Mouse (Mus musculus): ENCODE data around the gene Mn1.

GRCm38 (mm10) chr5:111418202-111419120, 1.3 kb downstream of the Mn1 start:
- no peak for TF ChIP-seq MYOD1 (IDR thresholded peaks at IDR 0.05; ENCODE audit: control insufficient read depth in 1 of 3, insufficient read length in 2 of 3, low read depth in 2 of 3)
- no peak for TF ChIP-seq POLR2A (IDR thresholded peaks at IDR 0.05; ENCODE audit: insufficient read length, low read depth)
